Mouse (Mus musculus): ENCODE measurements around the gene Lck.

GRCm38 (mm10) chr4:129561184-129561583 lies 12.3 kb downstream of the Lck start:
- TF ChIP-seq CTCF (IDR thresholded peaks at IDR 0.05; ENCODE audit: low read depth, low read length) (no peak), POLR2A (IDR thresholded peaks at IDR 0.05; ENCODE audit: extremely low read depth, insufficient read depth, low read length) (no peak)
